Mouse (Mus musculus): ENCODE measurements around the gene Zfp708.
"Not testable (repeated sequence)": the region's sequence is repeated elsewhere in the genome, so short reads cannot be mapped to it uniquely, and the experiment has no call there.

DNA sequence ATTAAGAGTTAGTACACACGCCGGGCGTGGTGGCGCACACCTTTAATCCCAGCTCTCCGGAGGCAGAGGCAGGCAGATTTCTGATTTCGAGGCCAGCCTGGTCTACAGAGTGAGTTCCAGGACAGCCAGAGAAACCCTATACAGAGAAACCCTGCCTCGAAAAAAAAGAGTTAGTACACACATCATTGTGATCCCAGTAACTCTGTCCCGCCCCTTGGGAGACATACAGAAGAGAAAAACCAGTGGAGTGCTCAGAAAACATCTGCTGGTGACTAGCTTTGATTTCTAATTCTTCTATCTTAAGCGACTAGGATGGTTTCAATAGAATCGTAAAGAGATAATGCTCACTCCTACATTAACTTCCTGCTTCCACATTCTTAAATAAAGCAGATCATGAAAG, 29.7 kb upstream of the Zfp708 start:
- TF ChIP-seq CTCF (IDR thresholded peaks at IDR 0.05; ENCODE audit: insufficient read depth, low read length); POLR2A (IDR thresholded peaks at IDR 0.05; ENCODE audit: borderline replicate concordance, extremely low read depth, low read depth, low read length): not testable (repeated sequence)

Data from lung, adult 2 months (tissue).